Mouse (Mus musculus) splenic B cell, adult 2 months (primary cell): ENCODE results near the gene Dennd2c.

Source experiments
- DNase-seq: peaks from one replicate; pipeline ENCODE4 v3.0.0-alpha.2; 2011; ENCODE audit warnings: low read depth, low spot score
- H3K27me3 ChIP-seq: 2 replicates; pipeline ENCODE4 v1.6.1; 2012; ENCODE audit warnings: mild to moderate bottlenecking, low read length, moderate library complexity, mixed read lengths; ENCODE audit not compliant: control insufficient read depth, poor library complexity, insufficient read depth, severe bottlenecking
- H3K36me3 ChIP-seq: 2 replicates; pipeline ENCODE4 v1.6.1; 2012; ENCODE audit warnings: mild to moderate bottlenecking, low read length, moderate library complexity, mixed read lengths; ENCODE audit not compliant: control insufficient read depth, poor library complexity, insufficient read depth, severe bottlenecking

Dennd2c gene

GRCm38 (mm10) chr3:103102454-103103390, at the start of gene Dennd2c:
Gene Dennd2c (plus strand): TSS chr3:103102604.
- Histone ChIP-seq H3K27me3 (no peaks in the 10 kb centered on the region), H3K36me3 (no peaks in the 10 kb centered on the region)
- DNase-seq = peak; percentile 84

DNA sequence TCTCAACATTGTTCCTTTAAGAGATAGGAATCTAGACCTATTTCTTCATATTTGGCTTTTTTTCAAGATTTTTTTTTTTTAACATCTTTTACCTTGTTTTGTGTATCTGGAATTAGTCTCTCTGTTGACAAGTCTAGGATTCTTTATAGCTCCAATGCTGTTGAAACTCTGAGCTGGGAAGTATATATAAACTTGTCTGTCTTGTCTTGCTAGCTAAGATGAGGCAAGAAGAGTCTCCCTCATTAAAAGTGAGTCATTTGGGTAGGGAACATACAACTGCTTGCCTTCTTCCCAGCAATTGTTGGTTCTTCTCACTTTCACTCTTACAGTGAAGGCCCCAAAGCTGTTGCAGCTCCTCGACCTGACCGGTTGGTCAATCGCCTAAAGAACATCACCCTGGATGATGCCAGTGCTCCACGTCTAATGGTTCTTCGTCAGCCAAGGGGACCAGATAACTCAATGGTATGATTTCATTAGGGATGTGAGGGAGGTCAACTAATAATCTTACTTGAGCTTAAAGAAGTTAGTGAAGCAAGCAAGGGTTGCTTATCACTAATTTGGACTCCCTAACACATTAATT, 46.3 kb upstream of the Dennd2c start:
- H3K36me3 ChIP-seq = peaks cover 16% of the 10 kb centered on the region; the same call in 1 of the 2 replicates
- DNase-seq = no peak

DNA sequence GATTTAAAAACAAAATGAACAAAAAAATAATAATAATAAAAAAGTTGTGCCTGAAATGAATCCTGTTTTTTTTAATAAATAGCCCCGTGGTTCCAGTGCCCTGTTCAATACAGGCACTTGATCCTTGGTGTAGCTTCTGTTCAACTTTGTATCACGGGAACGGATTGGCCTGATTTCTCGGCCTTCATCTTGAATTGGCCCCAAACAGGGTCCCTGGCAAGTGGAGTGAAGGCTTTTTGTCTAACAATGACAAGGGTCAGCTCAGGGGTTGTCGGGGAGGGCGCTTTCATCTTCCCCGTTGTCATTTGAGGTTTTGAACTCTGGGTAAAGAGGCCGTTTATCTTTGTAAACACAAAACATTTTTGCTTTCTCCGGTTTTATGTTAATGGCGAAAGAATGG, 44.7 kb upstream of the Dennd2c start:
- no peak for DNase-seq
- H3K27me3 ChIP-seq = no peaks in the 10 kb centered on the region
- H3K36me3 ChIP-seq = peaks cover 15% of the 10 kb centered on the region; the same call in 1 of the 2 replicates

More for the DNA sequence above, 46.3 kb upstream of the Dennd2c start:
- no peaks in the 10 kb centered on the region for H3K27me3 ChIP-seq

DNA sequence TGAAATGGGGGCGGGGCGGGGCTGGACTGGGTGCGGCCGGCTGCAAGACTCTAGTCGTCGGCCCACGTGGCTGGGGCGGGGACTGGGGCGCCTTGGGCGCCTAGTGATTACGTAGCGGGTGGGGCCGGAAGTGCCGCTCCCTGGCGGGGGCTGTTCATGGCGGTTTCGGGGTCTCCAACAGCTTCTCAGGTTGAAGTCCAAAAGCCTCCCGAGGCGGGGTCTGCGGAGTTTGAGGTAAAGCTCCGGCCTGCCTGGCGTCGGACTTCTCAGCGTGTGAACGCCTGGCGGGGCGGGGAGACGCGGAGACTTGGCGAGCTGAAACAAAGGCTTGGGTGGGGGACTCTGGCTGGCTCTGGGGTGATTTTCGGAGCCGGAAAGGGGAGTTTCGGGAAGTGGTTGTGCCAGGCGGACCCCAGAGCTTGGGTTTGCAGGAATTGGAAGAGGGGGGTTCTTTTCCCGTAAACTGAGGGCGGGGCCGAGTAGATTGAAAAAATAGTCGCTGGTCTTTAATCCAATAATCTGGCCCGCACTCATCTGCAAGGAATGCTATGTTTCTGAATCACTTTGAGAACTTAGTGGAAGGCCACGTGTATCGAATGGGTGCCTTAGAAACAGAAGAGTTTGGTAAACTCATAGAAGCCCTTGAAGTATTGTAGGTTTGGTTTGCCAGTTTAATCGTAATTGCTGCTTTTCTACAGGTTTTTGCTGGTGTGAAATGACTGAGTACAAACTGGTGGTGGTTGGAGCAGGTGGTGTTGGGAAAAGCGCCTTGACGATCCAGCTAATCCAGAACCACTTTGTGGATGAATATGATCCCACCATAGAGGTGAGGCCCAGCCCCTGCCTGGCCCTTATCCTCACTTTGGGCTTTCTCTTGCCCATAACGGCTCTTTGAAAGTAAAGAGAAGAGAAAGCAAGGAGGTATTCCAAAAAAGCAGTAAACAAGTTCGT, 43.9 kb upstream of the Dennd2c start, which contains the start of gene Nras:
Nras (plus strand) TSS at position 79 of the 951 bp plus-strand sequence.
- Histone ChIP-seq H3K36me3 (peaks cover 15% of the 10 kb centered on the region; the same call in 1 of the 2 replicates), H3K27me3 (no peaks in the 10 kb centered on the region)
- peak; percentile 92 for DNase-seq

- Histone ChIP-seq H3K27me3 (no peaks in the 10 kb centered on the region), H3K36me3 (peaks cover 18% of the 10 kb centered on the region)
- DNase-seq = no peak
Observed at GRCm38 (mm10) chr3:103066927-103067326, 35.5 kb upstream of the Dennd2c start.

DNA sequence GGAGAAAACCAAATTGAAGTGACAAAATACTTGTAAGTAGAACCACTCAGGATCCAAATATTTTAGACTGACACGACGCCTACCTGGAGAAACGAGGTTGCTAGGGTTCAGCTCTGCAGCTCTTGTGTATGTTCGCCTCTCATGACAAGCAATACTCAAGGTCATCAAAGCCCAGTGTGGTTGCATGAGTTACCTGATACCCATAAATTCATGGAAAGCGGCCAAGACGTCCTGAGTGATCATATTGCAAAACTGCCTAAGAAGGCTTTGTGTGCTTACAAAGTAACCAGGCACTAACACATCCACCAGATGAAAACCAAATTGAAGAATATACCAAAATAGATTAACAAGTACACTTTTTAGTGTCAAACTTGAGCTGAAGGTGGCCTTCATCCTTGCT, 33.4 kb upstream of the Dennd2c start:
- DNase-seq = no peak
- Histone ChIP-seq H3K36me3 (peaks cover 11% of the 10 kb centered on the region), H3K27me3 (no peaks in the 10 kb centered on the region)

- DNase-seq = no peak
- Histone ChIP-seq H3K36me3 (peaks cover 4% of the 10 kb centered on the region; the same call in 1 of the 2 replicates), H3K27me3 (no peaks in the 10 kb centered on the region; the same call in 1 of the 2 replicates)
Observed at GRCm38 (mm10) chr3:103073771-103074170, 28.6 kb upstream of the Dennd2c start, which contains the start of gene Ampd1. Gene Ampd1 (plus strand): TSS chr3:103074014.

GRCm38 (mm10) chr3:103075871-103076270, 26.5 kb upstream of the Dennd2c start:
- H3K27me3 ChIP-seq = no peaks in the 10 kb centered on the region; the same call in 1 of the 2 replicates
- H3K36me3 ChIP-seq = no peaks in the 10 kb centered on the region
- no peak for DNase-seq

DNA sequence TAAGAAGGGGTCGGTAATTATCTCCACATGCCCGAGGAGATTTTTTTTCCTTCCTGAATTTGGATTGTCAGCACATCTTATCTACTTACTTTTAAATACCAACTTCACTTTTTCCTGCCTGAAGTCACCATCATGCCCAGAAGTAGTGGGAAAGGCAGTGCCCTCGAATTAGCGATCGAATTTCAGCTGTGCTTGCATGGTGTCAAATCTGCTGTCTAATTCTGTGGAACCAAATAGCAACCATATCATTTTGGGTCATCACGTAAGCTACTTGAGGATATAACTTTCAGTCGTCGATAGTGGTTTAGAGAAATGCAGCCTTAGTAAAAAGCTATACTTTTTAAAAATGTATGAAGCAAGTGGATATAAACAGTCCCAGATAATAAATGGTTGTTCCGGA, 25.9 kb upstream of the Dennd2c start:
- DNase-seq = no peak
- Histone ChIP-seq H3K27me3 (no peaks in the 10 kb centered on the region; the same call in 1 of the 2 replicates), H3K36me3 (no peaks in the 10 kb centered on the region)

GRCm38 (mm10) chr3:103079301-103079700, 23.1 kb upstream of the Dennd2c start:
- no peak for DNase-seq
- Histone ChIP-seq H3K27me3 (no peaks in the 10 kb centered on the region; the same call in 1 of the 2 replicates), H3K36me3 (no peaks in the 10 kb centered on the region)

DNA sequence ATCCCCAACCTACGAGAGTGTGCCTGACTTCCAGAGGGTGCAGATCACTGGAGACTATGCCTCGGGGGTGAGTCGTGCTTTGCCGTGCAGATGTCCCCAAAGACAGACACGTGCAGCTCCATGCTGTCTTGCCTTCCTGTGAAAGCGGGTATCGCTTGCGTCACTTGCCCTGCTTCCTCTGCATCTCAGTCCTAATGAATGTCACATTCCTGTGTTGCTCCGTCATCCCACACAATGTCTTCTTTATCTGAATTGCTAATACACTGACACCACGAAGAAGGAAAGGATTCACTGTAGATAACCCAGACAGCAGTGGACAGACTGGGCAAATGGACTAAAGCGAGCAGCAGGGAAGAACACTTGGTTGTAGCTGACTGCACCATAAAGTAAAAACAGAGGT, 21.4 kb upstream of the Dennd2c start:
- no peaks in the 10 kb centered on the region for H3K36me3 ChIP-seq
- no peaks in the 10 kb centered on the region for H3K27me3 ChIP-seq
- no peak for DNase-seq

DNA sequence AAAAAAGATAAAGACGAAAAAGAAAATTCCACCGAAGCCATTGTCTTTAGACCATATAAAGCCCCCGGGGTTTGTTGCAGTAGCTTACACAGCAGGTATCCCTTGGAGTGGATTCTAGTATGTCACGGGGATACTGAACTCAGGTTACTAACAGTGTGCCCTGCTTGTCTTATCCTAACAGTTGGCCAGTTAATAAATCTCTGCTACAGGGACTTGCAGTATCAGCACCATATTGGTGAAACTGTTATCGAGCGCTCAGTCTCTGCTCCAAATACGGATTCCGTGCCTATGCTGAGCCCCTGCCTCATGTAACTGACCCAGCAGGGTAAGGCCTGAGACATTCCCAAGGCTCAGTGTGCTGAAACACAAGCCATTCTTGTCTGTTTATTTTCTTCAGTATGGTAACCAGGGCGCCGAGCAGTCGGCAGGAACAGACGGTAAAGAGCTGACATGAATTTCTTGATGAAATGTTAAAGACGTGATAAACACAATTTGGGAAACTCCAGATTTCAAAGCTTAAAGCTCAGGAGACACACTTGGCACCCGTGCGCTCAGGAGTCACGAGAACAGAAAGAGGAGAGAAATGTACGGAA, 20.4 kb upstream of the Dennd2c start:
- H3K36me3 ChIP-seq = no peaks in the 10 kb centered on the region
- DNase-seq = no peak
- H3K27me3 ChIP-seq = no peaks in the 10 kb centered on the region

GRCm38 (mm10) chr3:103082761-103083160, 19.6 kb upstream of the Dennd2c start:
- Histone ChIP-seq H3K27me3 (no peaks in the 10 kb centered on the region), H3K36me3 (no peaks in the 10 kb centered on the region)
- DNase-seq = no peak

GRCm38 (mm10) chr3:103085986-103086385, 16.4 kb upstream of the Dennd2c start:
- Histone ChIP-seq H3K36me3 (no peaks in the 10 kb centered on the region), H3K27me3 (no peaks in the 10 kb centered on the region)
- no peak for DNase-seq
